Mouse (Mus musculus): ENCODE measurements at regions not wholly inside any gene's neighbourhood (a gene's known extent, or its start where the extent isn't known, plus 50 kb on each side); places are given as distances from the start of the nearest gene placed in this dataset.
"Not testable (repeated sequence)": the region's sequence is repeated elsewhere in the genome, so short reads cannot be mapped to it uniquely, and the experiment has no call there.

- DNase-seq (ENCODE audit: low spot score) = no peak
Observed at GRCm38 (mm10) chr2:21976831-21977230, 250.5 kb upstream of the Myo3a start.

GRCm38 (mm10) chr2:21980177-21980576 lies 247.1 kb upstream of the Myo3a start:
- no peak for DNase-seq (ENCODE audit: low spot score)

GRCm38 (mm10) chr2:22024438-22024837 lies 202.9 kb upstream of the Myo3a start:
- no peak for DNase-seq (ENCODE audit: low spot score)

- DNase-seq (ENCODE audit: low spot score) = no peak
Observed at GRCm38 (mm10) chr2:22026794-22027193, 200.5 kb upstream of the Myo3a start.

- DNase-seq (ENCODE audit: low spot score) = no peak
Observed at GRCm38 (mm10) chr2:22028569-22028968, 198.7 kb upstream of the Myo3a start.

GRCm38 (mm10) chr2:22029022-22029803 lies 198.1 kb upstream of the Myo3a start:
- DNase-seq (ENCODE audit: low spot score) = peak; percentile 55

GRCm38 (mm10) chr2:22029804-22030194 lies 197.5 kb upstream of the Myo3a start:
- DNase-seq (ENCODE audit: low spot score) = no peak

GRCm38 (mm10) chr2:22036841-22037240 lies 190.5 kb upstream of the Myo3a start:
- no peak for DNase-seq (ENCODE audit: low spot score)

GRCm38 (mm10) chr2:22038780-22039179 lies 188.5 kb upstream of the Myo3a start:
- no peak for DNase-seq (ENCODE audit: low spot score)

GRCm38 (mm10) chr2:22043937-22044336 lies 183.4 kb upstream of the Myo3a start:
- DNase-seq (ENCODE audit: low spot score) = not testable (repeated sequence)

- DNase-seq (ENCODE audit: low spot score) = no peak
Observed at GRCm38 (mm10) chr2:22044949-22045348, 182.4 kb upstream of the Myo3a start.

GRCm38 (mm10) chr2:22047465-22047864 lies 179.8 kb upstream of the Myo3a start:
- DNase-seq (ENCODE audit: low spot score) = no peak

- peak; percentile 64 for DNase-seq (ENCODE audit: low spot score)
Observed at GRCm38 (mm10) chr2:22066535-22066934, 160.8 kb upstream of the Myo3a start.

- DNase-seq (ENCODE audit: low spot score) = no peak
Observed at GRCm38 (mm10) chr2:22096848-22097247, 130.5 kb upstream of the Myo3a start.

- no peak for DNase-seq (ENCODE audit: low spot score)
Observed at GRCm38 (mm10) chr2:22105150-22105549, 122.2 kb upstream of the Myo3a start.

- peak; percentile 48 for DNase-seq (ENCODE audit: low spot score)
Observed at GRCm38 (mm10) chr2:22149721-22150120, 77.6 kb upstream of the Myo3a start.

GRCm38 (mm10) chr2:22156576-22156975 lies 70.7 kb upstream of the Myo3a start:
- peak; percentile 37 for DNase-seq (ENCODE audit: low spot score)

GRCm38 (mm10) chr2:22165443-22165842 lies 61.9 kb upstream of the Myo3a start:
- DNase-seq (ENCODE audit: low spot score) = no peak

GRCm38 (mm10) chr2:22165919-22166318 lies 61.4 kb upstream of the Myo3a start:
- DNase-seq (ENCODE audit: low spot score) = no peak

All from retina, embryonic 14.5 days (tissue).